Mouse (Mus musculus): Measurements from ENCODE around the gene Adamts17. TPM values are rescaled to one million over a fixed set of nuclear protein-coding genes. Genes with fewer than 3 reads are reported as not detected.

Adamts17 gene
- polyA plus RNA-seq, 1 experiment from 2014 or later: not detected

DNA sequence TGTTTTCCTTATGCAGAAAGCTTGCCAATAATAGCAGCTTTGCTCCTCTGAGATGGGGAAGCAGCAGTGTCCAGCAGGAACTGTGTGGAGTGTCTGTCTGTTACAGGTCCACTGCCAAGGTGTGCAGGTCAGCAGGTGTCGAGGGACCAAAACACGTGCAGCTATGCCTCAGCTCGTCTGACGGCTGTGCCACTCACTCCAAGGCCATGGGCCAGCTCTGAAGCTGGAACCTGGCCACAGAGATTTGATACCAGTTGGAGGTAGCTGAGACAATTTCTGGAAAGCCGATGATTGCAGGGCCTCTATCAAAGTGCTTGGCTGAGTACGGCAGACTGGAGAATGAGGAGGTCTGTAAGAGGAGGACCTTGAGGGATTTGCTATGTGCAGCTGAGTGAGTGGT, 24.0 kb upstream of the Adamts17 start:
- H3K79me2 ChIP-seq (ENCODE audit: inconsistent target): no peaks in the 10 kb centered on the region
- H3K27ac ChIP-seq: no peak overlapping the region
- no peaks in the 10 kb centered on the region for H3K36me3 ChIP-seq (ENCODE audit: inconsistent target)
- WGBS (ENCODE audit: missing documents): 96% methylated on average over 6 of the region's 6 CpGs
- no peak overlapping the region for H3K4me3 ChIP-seq (ENCODE audit: inconsistent target)

DNA sequence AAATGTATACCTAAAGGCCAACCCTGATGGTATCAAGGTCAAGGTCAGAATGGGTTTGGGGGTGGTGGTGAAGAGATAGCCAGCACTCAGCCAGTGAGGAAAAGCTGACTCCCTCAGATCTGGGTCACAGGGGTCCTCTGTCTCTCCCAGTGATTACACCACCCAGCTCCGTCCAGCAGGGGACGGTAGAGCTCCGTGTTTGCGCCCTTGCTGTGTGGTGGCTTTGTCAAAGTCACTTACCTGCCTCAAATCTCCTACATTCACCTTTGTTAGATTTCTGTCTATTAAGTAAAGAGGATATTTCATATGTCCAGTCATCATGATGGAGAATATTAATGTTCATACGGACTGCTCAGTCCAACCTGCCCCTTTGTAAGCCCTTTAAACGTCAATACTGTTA, 19.5 kb upstream of the Adamts17 start:
- WGBS (ENCODE audit: missing documents): 37% methylated on average over 6 of the region's 6 CpGs

GRCm38 (mm10) chr7:66830803-66831202, 8.7 kb upstream of the Adamts17 start:
- no peaks in the 10 kb centered on the region for H3K36me3 ChIP-seq (ENCODE audit: inconsistent target)
- no peak overlapping the region for H3K4me3 ChIP-seq (ENCODE audit: inconsistent target)
- no peak overlapping the region for H3K27ac ChIP-seq
- H3K79me2 ChIP-seq (ENCODE audit: inconsistent target): no peaks in the 10 kb centered on the region
- 70% methylated on average over 5 of the region's 5 CpGs for WGBS (ENCODE audit: missing documents)

More for the DNA sequence above, 19.5 kb upstream of the Adamts17 start:
- H3K36me3 ChIP-seq (ENCODE audit: inconsistent target): no peaks in the 10 kb centered on the region
- H3K79me2 ChIP-seq (ENCODE audit: inconsistent target): no peaks in the 10 kb centered on the region
- H3K4me3 ChIP-seq (ENCODE audit: inconsistent target): no peak overlapping the region
- H3K27ac ChIP-seq: no peak overlapping the region

DNA sequence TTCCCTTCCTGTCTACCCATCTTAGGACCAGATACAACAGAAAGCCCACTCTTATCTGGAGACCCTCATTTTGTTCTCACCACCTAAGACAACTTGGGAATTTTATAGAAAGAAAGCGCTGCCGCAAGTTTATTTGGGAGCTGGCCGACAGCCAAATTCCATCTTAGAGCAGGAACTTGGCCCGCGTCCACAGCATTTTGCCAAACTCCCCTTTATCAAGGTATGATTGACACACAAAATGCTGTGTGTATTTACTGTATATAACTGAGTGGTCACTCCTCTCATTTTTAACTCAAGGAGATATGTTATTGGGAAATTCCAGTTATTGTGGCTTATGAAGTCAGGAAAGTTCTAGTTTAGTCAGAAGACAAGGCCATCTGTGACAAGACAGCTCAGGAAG, 8.2 kb upstream of the Adamts17 start:
- Histone ChIP-seq H3K27ac (no peak overlapping the region), H3K79me2 (ENCODE audit: inconsistent target) (no peaks in the 10 kb centered on the region), H3K36me3 (ENCODE audit: inconsistent target) (no peaks in the 10 kb centered on the region), H3K4me3 (ENCODE audit: inconsistent target) (no peak overlapping the region)
- 76% methylated on average over 5 of the region's 5 CpGs for WGBS (ENCODE audit: missing documents)

DNA sequence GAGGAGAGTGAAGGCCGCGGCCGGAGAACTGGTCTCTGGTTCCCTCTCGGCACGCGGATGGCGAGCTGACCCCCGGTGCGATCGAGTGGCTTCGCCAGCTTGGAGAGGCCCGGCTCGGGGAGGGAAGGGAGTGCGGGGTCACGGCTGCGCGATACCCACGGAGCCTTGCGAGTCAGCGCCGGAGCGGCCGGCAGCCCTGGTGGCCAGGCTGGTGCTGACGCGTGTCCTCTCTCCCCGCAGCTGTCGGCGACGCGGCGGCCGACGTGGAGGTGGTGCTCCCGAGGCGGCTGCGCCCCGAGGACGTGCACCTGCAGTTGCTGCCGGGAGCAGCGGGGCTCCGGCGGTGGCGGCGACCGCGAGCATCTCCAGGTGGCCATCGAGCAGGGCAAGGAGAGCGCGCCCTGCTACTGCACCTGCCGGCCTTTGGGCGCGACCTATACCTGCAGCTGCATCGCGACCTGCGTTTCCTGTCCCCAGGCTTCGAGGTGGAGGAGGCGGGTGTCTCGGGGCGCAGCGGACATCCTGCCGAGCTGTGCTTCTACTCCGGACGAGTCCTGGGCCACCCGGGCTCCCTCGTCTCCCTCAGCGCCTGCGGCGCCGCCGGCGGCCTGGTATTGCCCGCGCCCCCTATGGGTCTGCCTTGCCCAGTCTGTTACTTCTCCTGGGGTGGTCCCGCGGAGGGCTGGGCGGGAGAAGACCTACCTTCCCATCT, 629 bp downstream of the Adamts17 start:
- no peaks in the 10 kb centered on the region for H3K36me3 ChIP-seq (ENCODE audit: inconsistent target)
- WGBS (ENCODE audit: missing documents): under 1% methylated on average over 71 of the region's 76 CpGs
- H3K4me3 ChIP-seq (ENCODE audit: inconsistent target): no peak overlapping the region
- no peaks in the 10 kb centered on the region for H3K79me2 ChIP-seq (ENCODE audit: inconsistent target)
- H3K27ac ChIP-seq: no peak overlapping the region

DNA sequence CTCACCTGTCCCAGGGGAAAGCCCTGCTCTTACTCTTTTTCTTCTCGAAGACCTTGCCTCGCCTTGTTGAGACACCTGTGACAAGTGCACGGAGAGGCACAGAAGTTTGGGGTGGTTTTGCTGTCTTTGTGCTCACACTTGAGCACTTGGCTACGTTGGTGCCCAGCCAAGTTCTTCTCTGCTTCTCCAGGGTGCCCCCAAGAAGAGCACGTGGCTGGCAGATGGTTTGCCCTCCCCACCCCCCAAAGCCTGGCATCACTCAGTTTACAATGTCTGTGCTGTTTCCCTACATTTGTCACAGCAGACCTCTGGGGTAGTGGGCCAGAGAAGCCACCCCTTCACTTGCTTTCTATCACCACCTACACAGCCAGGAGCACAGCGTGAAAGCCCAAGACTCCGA, 1.6 kb downstream of the Adamts17 start:
- WGBS (ENCODE audit: missing documents): 78% methylated on average over 7 of the region's 7 CpGs
- no peak overlapping the region for H3K4me3 ChIP-seq (ENCODE audit: inconsistent target)
- H3K79me2 ChIP-seq (ENCODE audit: inconsistent target): no peaks in the 10 kb centered on the region
- H3K27ac ChIP-seq: no peak overlapping the region
- no peaks in the 10 kb centered on the region for H3K36me3 ChIP-seq (ENCODE audit: inconsistent target)

- no peaks in the 10 kb centered on the region for H3K79me2 ChIP-seq (ENCODE audit: inconsistent target)
- H3K36me3 ChIP-seq (ENCODE audit: inconsistent target): no peaks in the 10 kb centered on the region
- H3K4me3 ChIP-seq (ENCODE audit: inconsistent target): no peak overlapping the region
- no peak overlapping the region for H3K27ac ChIP-seq
- WGBS (ENCODE audit: missing documents): 58% methylated on average over 10 of the region's 10 CpGs
Observed at GRCm38 (mm10) chr7:66842021-66842420, 2.5 kb downstream of the Adamts17 start.

DNA sequence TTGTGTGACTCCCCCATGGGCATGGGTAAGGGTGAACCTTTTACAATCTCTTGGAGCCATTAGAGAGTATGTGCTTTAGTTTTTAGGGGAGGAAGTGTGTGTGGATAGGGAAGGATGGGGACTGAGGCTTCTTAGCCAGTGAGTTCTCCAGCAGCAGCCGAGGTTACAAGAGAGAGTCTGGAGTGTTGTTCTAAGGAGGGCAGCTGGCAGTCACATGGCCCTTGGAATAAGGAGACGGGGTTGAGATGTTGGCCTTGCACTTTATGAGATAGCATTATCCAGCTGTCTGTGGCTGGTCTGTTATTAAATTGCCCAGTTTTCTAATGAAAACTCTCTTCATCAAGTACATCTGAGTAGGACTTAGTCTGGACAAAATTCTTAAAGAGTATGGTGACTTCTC, 4.3 kb downstream of the Adamts17 start:
- Histone ChIP-seq H3K36me3 (ENCODE audit: inconsistent target) (no peaks in the 10 kb centered on the region), H3K4me3 (ENCODE audit: inconsistent target) (no peak overlapping the region), H3K79me2 (ENCODE audit: inconsistent target) (no peaks in the 10 kb centered on the region), H3K27ac (no peak overlapping the region)
- WGBS (ENCODE audit: missing documents): 82% methylated on average over 2 of the region's 2 CpGs

GRCm38 (mm10) chr7:66846582-66846981, 7.0 kb downstream of the Adamts17 start:
- Histone ChIP-seq H3K79me2 (ENCODE audit: inconsistent target) (no peaks in the 10 kb centered on the region), H3K36me3 (ENCODE audit: inconsistent target) (no peaks in the 10 kb centered on the region), H3K4me3 (ENCODE audit: inconsistent target) (no peak overlapping the region), H3K27ac (no peak overlapping the region)
- WGBS (ENCODE audit: missing documents): 90% methylated on average over 6 of the region's 6 CpGs

- Histone ChIP-seq H3K79me2 (ENCODE audit: inconsistent target) (no peaks in the 10 kb centered on the region), H3K27ac (no peak overlapping the region), H3K36me3 (ENCODE audit: inconsistent target) (no peaks in the 10 kb centered on the region), H3K4me3 (ENCODE audit: inconsistent target) (no peak overlapping the region)
- WGBS (ENCODE audit: missing documents): 94% methylated on average over 9 of the region's 9 CpGs
Observed at GRCm38 (mm10) chr7:66847299-66847698, 7.8 kb downstream of the Adamts17 start.

DNA sequence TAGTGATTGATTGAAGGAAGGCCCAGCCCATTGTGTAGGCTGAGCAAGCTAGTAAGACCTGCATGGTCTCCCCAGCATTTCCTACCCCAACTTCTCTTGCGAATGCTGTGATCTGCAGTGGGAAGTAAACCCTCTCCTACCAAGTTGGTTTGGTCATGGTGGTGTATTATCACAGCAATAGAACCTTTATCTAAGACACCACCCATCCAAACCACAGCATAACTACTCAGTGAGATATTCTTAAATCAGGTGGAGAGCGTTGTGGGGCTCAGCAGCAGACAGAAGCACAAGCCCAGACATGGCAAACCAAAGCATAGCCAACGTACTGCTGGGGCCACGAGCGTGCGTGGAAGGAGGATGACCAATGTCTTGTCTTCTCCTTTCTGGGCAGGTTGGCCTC, 9.8 kb downstream of the Adamts17 start:
- no peak overlapping the region for H3K4me3 ChIP-seq (ENCODE audit: inconsistent target)
- no peak overlapping the region for H3K27ac ChIP-seq
- 94% methylated on average over 6 of the region's 6 CpGs for WGBS (ENCODE audit: missing documents)

GRCm38 (mm10) chr7:66852164-66852563, 12.6 kb downstream of the Adamts17 start:
- 85% methylated on average over 3 of the region's 3 CpGs for WGBS (ENCODE audit: missing documents)
- Histone ChIP-seq H3K79me2 (ENCODE audit: inconsistent target) (no peaks in the 10 kb centered on the region), H3K4me3 (ENCODE audit: inconsistent target) (no peak overlapping the region), H3K36me3 (ENCODE audit: inconsistent target) (no peaks in the 10 kb centered on the region), H3K27ac (no peak overlapping the region)

More for the DNA sequence above, 9.8 kb downstream of the Adamts17 start:
- Histone ChIP-seq H3K79me2 (ENCODE audit: inconsistent target) (no peaks in the 10 kb centered on the region), H3K36me3 (ENCODE audit: inconsistent target) (no peaks in the 10 kb centered on the region)

GRCm38 (mm10) chr7:66857610-66858009, 18.1 kb downstream of the Adamts17 start:
- no peak overlapping the region for H3K4me3 ChIP-seq (ENCODE audit: inconsistent target)
- H3K27ac ChIP-seq: no peak overlapping the region
- no peaks in the 10 kb centered on the region for H3K79me2 ChIP-seq (ENCODE audit: inconsistent target)
- no peaks in the 10 kb centered on the region for H3K36me3 ChIP-seq (ENCODE audit: inconsistent target)
- 73% methylated on average over 1 of the region's 1 CpGs for WGBS (ENCODE audit: missing documents)

GRCm38 (mm10) chr7:66858247-66859075, 18.9 kb downstream of the Adamts17 start:
- WGBS (ENCODE audit: missing documents): 84% methylated on average over 12 of the region's 12 CpGs
- no peaks in the 10 kb centered on the region for H3K79me2 ChIP-seq (ENCODE audit: inconsistent target)
- no peak overlapping the region for H3K4me3 ChIP-seq (ENCODE audit: inconsistent target)
- no peaks in the 10 kb centered on the region for H3K36me3 ChIP-seq (ENCODE audit: inconsistent target)
- no peak overlapping the region for H3K27ac ChIP-seq

- WGBS (ENCODE audit: missing documents): 90% methylated on average over 5 of the region's 5 CpGs
- no peak overlapping the region for H3K27ac ChIP-seq
- no peaks in the 10 kb centered on the region for H3K79me2 ChIP-seq (ENCODE audit: inconsistent target)
- H3K4me3 ChIP-seq (ENCODE audit: inconsistent target): no peak overlapping the region
- H3K36me3 ChIP-seq (ENCODE audit: inconsistent target): no peaks in the 10 kb centered on the region
Observed at GRCm38 (mm10) chr7:66859220-66859619, 19.7 kb downstream of the Adamts17 start.

All from macrophage (primary cell).